Mouse (Mus musculus) testis, postnatal 14 days (tissue): ENCODE data around the gene Nr4a2.

Source experiments
- DNase-seq: peaks from one replicate; pipeline ENCODE4 v3.0.0; 2021; ENCODE audit warnings: low spot score

Gene Nr4a2

GRCm38 (mm10) chr2:57111791-57112538, 11.8 kb downstream of the Nr4a2 start:
- no peak for DNase-seq

- DNase-seq, result no peak
Observed at GRCm38 (mm10) chr2:57111011-57111790, 12.6 kb downstream of the Nr4a2 start.

- DNase-seq, result no peak
Observed at GRCm38 (mm10) chr2:57110401-57110800, 13.4 kb downstream of the Nr4a2 start.

GRCm38 (mm10) chr2:57109926-57110325, 13.9 kb downstream of the Nr4a2 start:
- DNase-seq, result no peak

- no peak for DNase-seq
Observed at GRCm38 (mm10) chr2:57109301-57109700, 14.5 kb downstream of the Nr4a2 start.

- DNase-seq, result no peak
Observed at GRCm38 (mm10) chr2:57108349-57108930, 15.4 kb downstream of the Nr4a2 start.

GRCm38 (mm10) chr2:57105401-57105800, 18.4 kb downstream of the Nr4a2 start:
- DNase-seq, result no peak

GRCm38 (mm10) chr2:57104731-57105130, 19.1 kb downstream of the Nr4a2 start:
- no peak for DNase-seq

GRCm38 (mm10) chr2:57103845-57104660, 19.8 kb downstream of the Nr4a2 start:
- DNase-seq, result no peak

GRCm38 (mm10) chr2:57102856-57103844, 20.7 kb downstream of the Nr4a2 start:
- DNase-seq, result no peak

GRCm38 (mm10) chr2:57102091-57102855, 21.5 kb downstream of the Nr4a2 start:
- no peak for DNase-seq

- no peak for DNase-seq
Observed at GRCm38 (mm10) chr2:57100241-57100640, 23.6 kb downstream of the Nr4a2 start.

- DNase-seq, result no peak
Observed at GRCm38 (mm10) chr2:57072452-57072851, 51.4 kb downstream of the Nr4a2 start.

GRCm38 (mm10) chr2:57063480-57063879, 60.3 kb downstream of the Nr4a2 start:
- DNase-seq, result no peak
